Mouse (Mus musculus) midbrain, embryonic 12.5 days (tissue): Measurements from ENCODE around the gene Cald1. TPM values are rescaled to one million over a fixed set of nuclear protein-coding genes. Genes with fewer than 3 reads are reported as not detected.
A peak's percentile ranks its signal among the peaks of the same experiment; 100 is the strongest.

Experiments used
- ATAC-seq: fragments of 200-750 bp; cut with Nextera tagmentation; 2 replicates; pipeline ENCODE4 v1.8.0; 2017; ENCODE audit warnings: low read depth, moderate TSS enrichment, moderate library complexity; ENCODE audit not compliant: low FRiP score
- H3K27ac ChIP-seq: fragments of 300-500 bp; sonication (generic); replicated peaks from 2 replicates; pipeline ENCODE4 v1.5.1; 2016; ENCODE audit warnings: mild to moderate bottlenecking
- H3K27me3 ChIP-seq: fragments of 300-500 bp; sonication (generic); 2 replicates; pipeline ENCODE4 v1.6.1; 2016; ENCODE audit warnings: mild to moderate bottlenecking
- H3K36me3 ChIP-seq: fragments of 300-500 bp; sonication (generic); 2 replicates; pipeline ENCODE4 v1.6.1; 2016
- H3K4me1 ChIP-seq: fragments of 300-500 bp; sonication (generic); 2 replicates; pipeline ENCODE4 v1.6.1; 2016
- H3K4me2 ChIP-seq: fragments of 300-500 bp; sonication (generic); replicated peaks from 2 replicates; pipeline ENCODE4 v1.6.1; 2016; ENCODE audit warnings: mild to moderate bottlenecking, moderate library complexity
- H3K4me3 ChIP-seq: fragments of 300-500 bp; sonication (generic); 2 replicates; pipeline ENCODE4 v1.5.1; 2016; ENCODE audit warnings: mild to moderate bottlenecking
- H3K9ac ChIP-seq: fragments of 300-500 bp; sonication (generic); replicated peaks from 2 replicates; pipeline ENCODE4 v1.6.1; 2016; ENCODE audit warnings: mild to moderate bottlenecking, moderate library complexity
- H3K9me3 ChIP-seq: fragments of 300-500 bp; sonication (generic); 2 replicates; pipeline ENCODE4 v1.6.1; 2016; ENCODE audit warnings: mild to moderate bottlenecking
- WGBS: fragments of 180-500 bp; shearing (Covaris S2); methylation state at CpG from one replicate; pipeline ENCODE4 v1.1.7; 2016; 5-methylcytosine and 5-hydroxymethylcytosine counted together
- polyA plus RNA-seq: library from polyadenylated mRNA; unstranded; fragments of >200 nt; fragmentation: Nextera tagmentation; extraction: Ambion mirVana; gene quantifications from 2 replicates; pipeline ENCODE4 v1.2.1, GENCODE M21; 2016

Cald1 gene
- polyA plus RNA-seq, 1 experiment from 2014 or later = 157 TPM

DNA sequence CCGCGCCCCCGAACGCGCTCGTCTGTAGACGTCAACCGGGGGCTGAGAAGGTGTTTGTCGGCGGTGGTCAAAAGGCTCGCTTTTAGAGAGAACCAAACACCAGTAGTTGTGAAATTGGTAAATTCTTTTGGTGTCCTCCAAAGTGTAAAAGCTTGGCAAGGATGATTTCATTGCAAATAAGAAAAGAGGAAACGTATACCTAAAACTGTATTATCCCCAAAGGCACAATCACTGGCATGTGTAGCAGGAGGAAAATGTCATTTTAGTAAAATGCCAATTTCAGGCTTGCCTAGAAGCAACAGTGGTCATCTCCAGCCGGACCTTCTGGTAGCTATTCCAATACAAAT, 182.6 kb downstream of the Cald1 start:
- 0 out of 2 replicates have a peak, but pooled peaks cover 5% of the 10 kb centered on the region for H3K27me3 ChIP-seq
- no peaks in the 10 kb centered on the region for H3K9me3 ChIP-seq
- peak overlapping the region; percentile 70 for H3K4me3 ChIP-seq
- peak overlapping the region; percentile 69 for H3K4me2 ChIP-seq
- no peak for ATAC-seq
- 0 out of 2 replicates have a peak, but pooled peaks cover 4% of the 10 kb centered on the region for H3K36me3 ChIP-seq
- 8% methylated on average over 13 of the region's 13 CpGs for WGBS
- H3K9ac ChIP-seq = peak overlapping the region; percentile 85
- no peaks in the 10 kb centered on the region for H3K4me1 ChIP-seq
- peak overlapping the region; percentile 97 for H3K27ac ChIP-seq

DNA sequence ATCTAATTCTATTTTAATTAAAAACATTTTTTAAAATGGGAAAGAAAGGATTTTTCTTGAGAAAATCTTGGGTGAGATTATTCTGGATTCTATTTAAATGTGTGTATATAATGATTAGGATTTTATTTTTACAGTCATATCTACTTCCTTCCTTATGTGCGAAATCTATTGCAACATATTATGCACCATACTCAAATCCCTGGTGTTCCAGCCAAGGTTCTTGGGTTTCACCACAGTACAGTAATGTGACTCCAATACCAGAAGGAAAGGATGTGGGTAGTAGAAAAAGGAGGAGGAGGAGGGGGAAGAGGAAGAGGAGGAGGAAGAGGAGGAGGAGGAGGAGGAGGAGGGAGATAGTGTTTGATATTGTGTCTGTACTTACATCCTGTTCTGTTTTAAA, 184.2 kb downstream of the Cald1 start:
- ATAC-seq = no peak
- Histone ChIP-seq H3K4me3 (no peak overlapping the region), H3K27me3 (0 out of 2 replicates have a peak, but pooled peaks cover 5% of the 10 kb centered on the region), H3K9me3 (no peaks in the 10 kb centered on the region), H3K4me2 (no peak overlapping the region), H3K9ac (no peak overlapping the region), H3K27ac (no peak overlapping the region), H3K36me3 (0 out of 2 replicates have a peak, but pooled peaks cover 7% of the 10 kb centered on the region), H3K4me1 (no peaks in the 10 kb centered on the region)
- 97% methylated on average over 1 of the region's 1 CpGs for WGBS

DNA sequence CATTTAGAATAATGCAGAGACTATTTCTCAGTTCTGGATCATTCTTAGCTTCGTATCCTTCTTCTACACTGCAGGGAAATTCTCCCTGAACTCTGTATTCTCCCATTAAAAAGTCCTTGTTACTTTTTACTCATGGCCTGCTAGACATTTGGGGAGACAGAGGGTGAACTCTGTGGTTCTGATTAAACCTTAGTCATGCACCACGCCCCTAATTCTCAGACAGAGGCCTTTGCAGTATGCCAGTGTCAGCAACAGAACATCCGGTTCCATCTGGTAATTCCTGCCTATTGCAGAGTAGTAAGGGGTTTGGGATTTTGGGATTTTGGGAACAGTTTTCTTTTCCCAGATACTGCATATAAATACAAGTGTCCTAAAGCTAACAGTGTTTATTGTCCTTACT, 198.6 kb downstream of the Cald1 start:
- 76% methylated on average over 3 of the region's 3 CpGs for WGBS
- Histone ChIP-seq H3K4me2 (no peak overlapping the region), H3K9me3 (no peaks in the 10 kb centered on the region), H3K36me3 (no peaks in the 10 kb centered on the region), H3K27ac (no peak overlapping the region), H3K4me3 (no peak overlapping the region), H3K27me3 (no peaks in the 10 kb centered on the region), H3K4me1 (no peaks in the 10 kb centered on the region), H3K9ac (no peak overlapping the region)
- ATAC-seq = no peak

DNA sequence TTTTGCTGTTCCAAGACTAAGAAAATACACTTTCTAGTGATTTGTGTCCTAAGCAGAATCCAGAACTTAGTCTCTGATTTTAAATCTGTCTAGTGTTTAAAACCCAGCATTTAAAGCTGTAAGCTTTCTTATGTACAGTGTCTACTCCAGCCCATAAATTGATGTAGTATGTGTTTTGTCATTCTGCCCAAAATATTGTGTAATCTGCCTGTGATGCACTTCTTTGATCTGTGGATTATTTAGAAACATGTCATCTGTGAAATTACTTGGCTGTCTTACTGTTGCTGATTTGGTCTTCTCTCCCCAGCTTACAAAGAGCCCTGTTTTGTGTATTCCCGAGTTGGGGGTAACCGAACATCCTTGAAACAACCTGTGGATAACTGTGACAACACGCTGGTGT, 199.6 kb downstream of the Cald1 start:
- 83% methylated on average over 3 of the region's 3 CpGs for WGBS

DNA sequence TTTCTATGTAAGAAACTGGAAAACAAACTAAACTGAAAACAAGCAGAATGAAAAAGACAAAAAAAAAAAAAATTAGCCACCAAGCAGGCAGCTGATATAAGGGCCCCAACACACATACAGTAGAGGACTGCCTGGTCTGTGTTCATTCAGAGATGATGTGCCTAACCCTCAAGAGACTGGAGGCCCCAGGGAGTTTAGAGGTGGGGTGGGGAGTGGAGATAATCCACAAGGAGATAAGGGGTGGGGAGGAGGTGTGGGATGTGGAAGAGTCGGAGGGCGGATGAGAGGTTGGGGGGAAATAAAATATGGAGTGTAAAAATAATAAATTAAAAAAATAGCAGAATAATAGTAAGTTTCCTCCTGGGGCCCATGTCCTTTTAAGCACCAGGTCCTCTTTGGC, 207.3 kb downstream of the Cald1 start:
- Histone ChIP-seq H3K4me1 (no peaks in the 10 kb centered on the region), H3K27me3 (no peaks in the 10 kb centered on the region), H3K9ac (no peak overlapping the region), H3K27ac (no peak overlapping the region), H3K4me3 (no peak overlapping the region), H3K9me3 (no peaks in the 10 kb centered on the region), H3K4me2 (no peak overlapping the region), H3K36me3 (no peaks in the 10 kb centered on the region)
- no peak for ATAC-seq
- 83% methylated on average over 2 of the region's 2 CpGs for WGBS

More for the DNA sequence above, 199.6 kb downstream of the Cald1 start:
- Histone ChIP-seq H3K9ac (no peak overlapping the region), H3K27me3 (no peaks in the 10 kb centered on the region), H3K36me3 (no peaks in the 10 kb centered on the region), H3K4me3 (no peak overlapping the region), H3K4me1 (no peaks in the 10 kb centered on the region), H3K27ac (no peak overlapping the region), H3K9me3 (no peaks in the 10 kb centered on the region), H3K4me2 (no peak overlapping the region)
- ATAC-seq = no peak

DNA sequence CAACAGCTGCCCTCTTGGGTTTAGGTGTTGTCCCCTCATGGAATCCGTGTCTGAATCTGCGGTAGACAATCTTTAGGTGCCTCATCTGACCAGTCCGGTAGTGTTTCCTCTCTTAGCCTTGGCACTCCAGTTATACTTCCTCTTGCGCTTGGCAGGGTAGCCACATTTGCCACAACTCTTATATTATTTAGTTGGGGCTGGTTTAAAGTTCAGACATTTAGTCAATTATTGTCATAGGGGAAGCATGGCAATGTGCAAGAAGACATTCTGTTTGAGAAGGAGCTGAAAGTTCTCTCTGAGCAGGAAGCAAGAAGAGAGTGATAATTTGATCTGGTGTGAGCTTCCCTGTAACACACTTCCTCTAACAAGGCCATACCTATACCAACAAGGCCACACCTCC, 212.4 kb downstream of the Cald1 start:
- no peak overlapping the region for H3K4me3 ChIP-seq
- no peaks in the 10 kb centered on the region for H3K9me3 ChIP-seq
- no peaks in the 10 kb centered on the region for H3K36me3 ChIP-seq
- WGBS = 93% methylated on average over 4 of the region's 4 CpGs
- H3K9ac ChIP-seq = no peak overlapping the region
- no peak overlapping the region for H3K4me2 ChIP-seq
- no peak for ATAC-seq
- H3K27me3 ChIP-seq = no peaks in the 10 kb centered on the region
- no peak overlapping the region for H3K27ac ChIP-seq
- H3K4me1 ChIP-seq = no peaks in the 10 kb centered on the region

DNA sequence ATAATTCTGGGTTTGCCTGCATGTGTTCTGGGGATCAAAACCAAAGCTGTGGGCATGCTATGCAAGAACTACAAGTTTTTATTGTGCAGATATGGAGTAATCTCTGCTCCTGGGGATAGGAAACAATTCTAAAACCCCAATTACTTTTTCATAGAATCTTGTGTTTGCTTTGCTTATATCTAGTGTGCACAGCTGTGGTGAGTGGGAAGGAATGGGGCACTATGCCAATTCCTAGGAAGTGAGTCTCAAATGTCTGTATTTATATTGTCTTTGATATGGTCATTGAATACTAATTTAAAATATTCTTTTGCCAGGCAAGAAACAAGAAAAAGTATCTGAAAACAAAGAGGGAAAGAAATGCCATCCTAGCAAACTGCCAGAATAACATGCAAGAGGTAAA, 226.1 kb downstream of the Cald1 start:
- H3K27me3 ChIP-seq = no peaks in the 10 kb centered on the region
- ATAC-seq = no peak
- H3K36me3 ChIP-seq = no peaks in the 10 kb centered on the region
- no peak overlapping the region for H3K4me2 ChIP-seq
- no peaks in the 10 kb centered on the region for H3K9me3 ChIP-seq
- H3K4me3 ChIP-seq = no peak overlapping the region
- no peaks in the 10 kb centered on the region for H3K4me1 ChIP-seq
- H3K9ac ChIP-seq = no peak overlapping the region
- no peak overlapping the region for H3K27ac ChIP-seq

Other genes starting within 250 kb of the Cald1 start
- gene Akr1b8, start 244.4 kb upstream of the Cald1 start, polyA plus RNA-seq = 15.7 and 18.3 TPM in 2 replicates
- gene Akr1b10, start 214.3 kb upstream of the Cald1 start, polyA plus RNA-seq = 10.1 and 12.1 TPM in 2 replicates
- not detected in 2 replicates for gene Akr1b7, start 186.2 kb upstream of the Cald1 start, polyA plus RNA-seq
- 76.6 and 76.8 TPM in 2 replicates for gene Bpgm, start 122.3 kb upstream of the Cald1 start, polyA plus RNA-seq
- gene Agbl3, start 181.9 kb downstream of the Cald1 start, polyA plus RNA-seq = 7.4 and 8.6 TPM in 2 replicates